Mouse (Mus musculus) heart, embryonic 13.5 days (tissue): ENCODE results near the gene Ttc27. TPM values are rescaled to one million over a fixed set of nuclear protein-coding genes. Genes with fewer than 3 reads are reported as not detected.

Experiments
- ATAC-seq: fragments of 200-750 bp; cut with Nextera tagmentation; 2 replicates; pipeline ENCODE4 v1.8.0; 2017; ENCODE audit warnings: moderate TSS enrichment; ENCODE audit not compliant: insufficient number of reproducible peaks, low FRiP score, low TSS enrichment; ENCODE audit errors: extremely low read depth
- H3K27ac ChIP-seq: fragments of 300-500 bp; sonication (generic); replicated peaks from 2 replicates; pipeline ENCODE4 v1.5.1; 2015; ENCODE audit warnings: moderate library complexity, mild to moderate bottlenecking, inconsistent platforms
- H3K27me3 ChIP-seq: fragments of 300-500 bp; sonication (generic); replicated peaks from 2 replicates; pipeline ENCODE4 v1.6.1; 2015; ENCODE audit warnings: mild to moderate bottlenecking, inconsistent platforms
- H3K36me3 ChIP-seq: fragments of 300-500 bp; sonication (generic); 2 replicates; pipeline ENCODE4 v1.6.1; 2015; ENCODE audit warnings: mild to moderate bottlenecking, inconsistent platforms
- H3K4me1 ChIP-seq: fragments of 300-500 bp; sonication (generic); 2 replicates; pipeline ENCODE4 v1.6.1; 2015; ENCODE audit warnings: inconsistent platforms
- H3K4me2 ChIP-seq: fragments of 300-500 bp; sonication (generic); 2 replicates; pipeline ENCODE4 v1.6.1; 2015; ENCODE audit warnings: inconsistent platforms, mild to moderate bottlenecking, moderate library complexity
- H3K4me3 ChIP-seq: fragments of 300-500 bp; sonication (generic); 2 replicates; pipeline ENCODE4 v1.5.1; 2015; ENCODE audit warnings: moderate library complexity, mild to moderate bottlenecking, inconsistent platforms
- H3K9ac ChIP-seq: fragments of 300-500 bp; sonication (generic); 2 replicates; pipeline ENCODE4 v1.6.1; 2015; ENCODE audit warnings: inconsistent platforms, mild to moderate bottlenecking, moderate library complexity
- H3K9me3 ChIP-seq: fragments of 300-500 bp; sonication (generic); 2 replicates; pipeline ENCODE4 v1.6.1; 2016; ENCODE audit warnings: inconsistent platforms
- WGBS: fragments of 180-500 bp; shearing (Covaris S2); methylation state at CpG from one replicate; pipeline ENCODE4 v1.1.7; 2015; ENCODE audit warnings: mixed read lengths; 5-methylcytosine and 5-hydroxymethylcytosine counted together
- polyA plus RNA-seq: library from polyadenylated mRNA; unstranded; fragments of >200 nt; fragmentation: Nextera tagmentation; extraction: Ambion mirVana; gene quantifications from 2 replicates; pipeline ENCODE4 v1.2.1, GENCODE M21; 2015

Ttc27 gene
- polyA plus RNA-seq, 1 experiment from 2014 or later: 15.2 TPM

DNA sequence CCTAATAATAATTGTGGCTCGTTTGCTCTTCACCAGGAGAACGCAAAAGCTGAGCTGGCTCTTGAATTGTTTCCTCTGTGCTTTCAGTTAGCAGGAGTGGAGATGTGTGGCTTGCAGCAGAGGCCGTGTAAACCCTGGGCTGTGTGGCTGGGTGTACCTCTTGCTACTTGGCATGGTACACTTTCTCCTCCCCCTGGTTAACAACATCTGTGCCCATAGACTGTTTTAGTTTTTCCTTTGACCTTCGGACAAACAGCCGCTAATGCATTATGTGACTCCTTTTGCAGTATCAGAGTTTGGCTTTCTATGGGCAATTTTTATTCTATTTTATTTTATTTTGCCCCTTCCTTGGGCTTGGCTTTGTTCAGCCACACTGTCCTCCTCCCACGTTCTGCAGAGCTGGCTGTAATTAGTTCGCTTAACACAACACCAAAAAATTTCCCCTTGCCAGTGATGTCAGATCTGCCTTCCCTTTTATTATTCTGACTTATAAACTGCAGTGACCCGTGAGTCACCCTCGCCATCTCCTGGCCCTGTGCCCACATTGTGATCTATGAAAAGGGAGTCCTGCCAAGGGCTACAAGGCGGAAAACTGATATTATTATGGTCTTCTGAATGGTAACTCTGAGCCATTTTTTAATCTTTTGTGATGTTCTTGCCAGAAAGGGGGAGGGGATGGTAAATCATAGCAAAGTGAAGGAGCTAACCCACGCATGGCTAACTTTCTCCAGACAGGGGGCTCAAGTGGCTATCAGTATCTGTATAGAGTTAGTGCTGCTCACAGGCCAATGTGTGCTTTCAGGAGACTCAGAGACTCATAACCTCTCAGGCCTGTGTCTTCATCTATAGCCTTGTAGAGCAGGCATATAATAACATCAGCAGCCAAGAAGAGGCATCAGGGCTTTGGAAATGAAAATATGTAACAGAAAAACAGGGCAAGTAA lies 149.3 kb downstream of the Ttc27 start:
- peaks cover 73% of the 10 kb centered on the region for H3K4me1 ChIP-seq

GRCm38 (mm10) chr17:74868185-74868907 lies 150.8 kb downstream of the Ttc27 start:
- peaks cover 2% of the 10 kb centered on the region; the same call in 1 of the 2 replicates for H3K36me3 ChIP-seq
- peak overlapping the region; percentile 97 for H3K27ac ChIP-seq
- peaks cover 87% of the 10 kb centered on the region for H3K4me1 ChIP-seq
- H3K4me2 ChIP-seq: peak overlapping the region; percentile 16
- H3K9ac ChIP-seq: no peak overlapping the region; the same call in 1 of the 2 replicates
- no peaks in the 10 kb centered on the region for H3K27me3 ChIP-seq
- no peak for ATAC-seq
- WGBS: 27% methylated on average over 12 of the region's 12 CpGs
- H3K9me3 ChIP-seq: no peaks in the 10 kb centered on the region
- H3K4me3 ChIP-seq: no peak overlapping the region

More for the DNA sequence above, 149.3 kb downstream of the Ttc27 start:
- Histone ChIP-seq H3K27me3 (no peaks in the 10 kb centered on the region), H3K9me3 (no peaks in the 10 kb centered on the region), H3K4me3 (no peak overlapping the region), H3K4me2 (peak overlapping the region; percentile 46), H3K9ac (peak overlapping the region; percentile 68), H3K36me3 (peaks cover 5% of the 10 kb centered on the region; the same call in 1 of the 2 replicates), H3K27ac (peak overlapping the region; percentile 97)
- ATAC-seq: peak; percentile 40; the same call in 1 of the 2 replicates
- 24% methylated on average over 11 of the region's 11 CpGs for WGBS

- no peaks in the 10 kb centered on the region for H3K36me3 ChIP-seq
- H3K9me3 ChIP-seq: no peaks in the 10 kb centered on the region
- peak overlapping the region; percentile 97 for H3K27ac ChIP-seq
- H3K27me3 ChIP-seq: no peaks in the 10 kb centered on the region
- ATAC-seq: no peak
- WGBS: 58% methylated on average over 8 of the region's 8 CpGs
- H3K4me1 ChIP-seq: peaks cover 82% of the 10 kb centered on the region
- no peak overlapping the region for H3K4me2 ChIP-seq
- H3K9ac ChIP-seq: peak overlapping the region; percentile 63
- no peak overlapping the region for H3K4me3 ChIP-seq
Measured at GRCm38 (mm10) chr17:74869556-74869955, 152.0 kb downstream of the Ttc27 start.

- Histone ChIP-seq H3K4me3 (no peak overlapping the region), H3K9ac (peak overlapping the region; percentile 63; the same call in 1 of the 2 replicates), H3K36me3 (no peaks in the 10 kb centered on the region), H3K27me3 (no peaks in the 10 kb centered on the region), H3K27ac (peak overlapping the region; percentile 97), H3K4me1 (peaks cover 82% of the 10 kb centered on the region), H3K9me3 (no peaks in the 10 kb centered on the region), H3K4me2 (no peak overlapping the region)
- peak; percentile 17; the same call in 1 of the 2 replicates for ATAC-seq
- WGBS: 14% methylated on average over 14 of the region's 14 CpGs
Measured at GRCm38 (mm10) chr17:74870177-74871160, 152.9 kb downstream of the Ttc27 start.

GRCm38 (mm10) chr17:74872567-74872966 lies 155.0 kb downstream of the Ttc27 start:
- H3K4me1 ChIP-seq: peaks cover 82% of the 10 kb centered on the region
- no peak overlapping the region for H3K4me3 ChIP-seq
- peak overlapping the region; percentile 1; the same call in 1 of the 2 replicates for H3K27ac ChIP-seq
- H3K9ac ChIP-seq: peak overlapping the region; percentile 25; the same call in 1 of the 2 replicates
- H3K36me3 ChIP-seq: no peaks in the 10 kb centered on the region
- no peaks in the 10 kb centered on the region for H3K27me3 ChIP-seq
- H3K4me2 ChIP-seq: no peak overlapping the region
- WGBS: 72% methylated on average over 9 of the region's 9 CpGs
- no peak for ATAC-seq
- no peaks in the 10 kb centered on the region for H3K9me3 ChIP-seq

DNA sequence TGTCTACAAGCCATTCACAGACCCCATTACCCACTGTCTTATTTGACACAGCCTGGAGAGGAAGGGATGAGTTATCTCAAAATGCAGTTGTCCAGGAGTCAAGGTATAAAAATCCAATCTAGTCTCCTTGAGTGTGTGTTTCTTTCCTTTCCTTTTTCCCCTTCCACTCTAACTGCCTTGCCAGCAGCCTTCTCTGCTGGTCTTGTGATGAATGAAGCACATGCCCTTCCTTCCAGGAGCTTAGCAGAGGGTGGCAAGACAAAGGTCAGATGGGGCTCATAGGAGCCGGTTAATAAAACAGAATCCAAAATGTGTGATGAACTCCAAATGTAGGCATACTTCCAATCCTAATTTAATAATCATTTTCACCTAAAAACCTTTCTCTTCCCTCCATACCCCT lies 156.2 kb downstream of the Ttc27 start:
- no peak overlapping the region for H3K4me3 ChIP-seq
- H3K9me3 ChIP-seq: no peaks in the 10 kb centered on the region
- H3K4me2 ChIP-seq: no peak overlapping the region
- peaks cover 72% of the 10 kb centered on the region for H3K4me1 ChIP-seq
- H3K27me3 ChIP-seq: no peaks in the 10 kb centered on the region
- no peak for ATAC-seq
- H3K9ac ChIP-seq: no peak overlapping the region
- H3K36me3 ChIP-seq: no peaks in the 10 kb centered on the region
- H3K27ac ChIP-seq: peak overlapping the region; percentile 25; the same call in 1 of the 2 replicates
- 70% methylated on average over 1 of the region's 1 CpGs for WGBS

DNA sequence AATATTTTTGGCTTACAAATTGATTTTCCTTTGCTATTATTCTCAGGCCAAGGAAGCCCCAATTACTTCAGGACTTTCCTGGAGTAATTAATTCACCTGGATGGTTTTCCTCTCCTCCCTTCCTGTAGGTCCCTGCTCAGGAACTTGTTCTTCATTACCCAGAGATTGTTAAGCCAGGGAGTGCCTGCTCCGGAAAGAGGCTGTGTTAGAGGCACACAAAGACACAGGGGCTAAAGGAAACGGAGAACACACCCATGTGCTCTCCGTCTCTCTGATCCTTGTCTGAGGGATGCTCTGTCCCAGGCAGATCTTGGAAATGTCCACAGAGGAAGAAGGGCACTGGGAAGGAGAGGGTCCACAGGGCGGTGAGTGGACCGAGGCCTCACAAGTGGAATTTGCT lies 158.2 kb downstream of the Ttc27 start:
- Histone ChIP-seq H3K27me3 (no peaks in the 10 kb centered on the region), H3K9me3 (no peaks in the 10 kb centered on the region), H3K4me3 (no peak overlapping the region), H3K4me1 (peaks cover 71% of the 10 kb centered on the region), H3K4me2 (no peak overlapping the region), H3K9ac (no peak overlapping the region), H3K27ac (peak overlapping the region; percentile 95), H3K36me3 (no peaks in the 10 kb centered on the region)
- ATAC-seq: no peak
- 81% methylated on average over 5 of the region's 5 CpGs for WGBS

DNA sequence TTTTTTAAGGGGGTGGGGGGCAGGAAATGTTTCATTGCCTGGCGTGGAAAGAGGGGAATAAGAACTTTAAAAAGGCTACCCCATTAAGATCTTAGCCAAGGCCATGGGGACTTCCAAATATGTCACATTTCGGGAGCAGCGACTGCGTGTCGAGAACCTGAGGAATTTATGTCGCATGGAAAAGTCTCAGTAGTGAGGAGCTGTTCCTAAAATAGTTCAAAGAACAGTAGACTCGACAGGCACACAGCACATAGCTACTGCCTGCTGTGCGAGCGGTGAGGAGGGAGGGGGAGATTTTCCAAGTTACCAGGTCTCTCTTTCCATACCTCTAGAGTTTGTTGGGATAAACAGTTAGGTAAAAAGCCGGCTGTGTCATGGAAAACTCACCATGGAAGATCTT lies 159.4 kb downstream of the Ttc27 start:
- no peak for ATAC-seq
- peak overlapping the region; percentile 95 for H3K27ac ChIP-seq
- WGBS: 31% methylated on average over 10 of the region's 10 CpGs

DNA sequence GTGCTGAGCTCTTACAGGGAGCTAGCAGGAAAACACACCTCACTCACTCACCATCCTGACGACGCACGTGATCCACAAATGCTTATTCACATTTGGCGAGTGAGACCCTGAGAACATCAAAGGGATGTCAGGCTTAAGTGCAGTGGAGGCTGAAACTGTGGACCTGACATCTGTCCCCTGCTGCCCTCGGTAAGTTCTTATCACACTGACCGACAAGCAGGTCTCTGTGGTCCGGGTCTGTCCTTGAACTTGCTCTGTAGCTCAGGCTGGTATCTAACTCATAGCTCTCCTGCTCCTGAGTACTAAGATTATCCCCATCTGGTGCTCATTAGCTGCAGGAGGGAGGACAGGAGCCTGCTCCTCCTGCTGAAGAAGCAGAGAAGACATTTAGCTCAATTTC lies 162.2 kb downstream of the Ttc27 start:
- H3K4me2 ChIP-seq: peak overlapping the region; percentile 10; the same call in 1 of the 2 replicates
- no peak for ATAC-seq
- WGBS: 23% methylated on average over 7 of the region's 7 CpGs
- no peaks in the 10 kb centered on the region for H3K27me3 ChIP-seq
- H3K36me3 ChIP-seq: no peaks in the 10 kb centered on the region
- peaks cover 66% of the 10 kb centered on the region for H3K4me1 ChIP-seq
- no peak overlapping the region for H3K4me3 ChIP-seq
- H3K9ac ChIP-seq: peak overlapping the region; percentile 37; the same call in 1 of the 2 replicates
- H3K9me3 ChIP-seq: no peaks in the 10 kb centered on the region
- peak overlapping the region; percentile 93 for H3K27ac ChIP-seq

More for the DNA sequence above, 159.4 kb downstream of the Ttc27 start:
- peaks cover 72% of the 10 kb centered on the region for H3K4me1 ChIP-seq
- H3K27me3 ChIP-seq: no peaks in the 10 kb centered on the region
- H3K4me3 ChIP-seq: no peak overlapping the region
- peak overlapping the region; percentile 39 for H3K4me2 ChIP-seq
- H3K36me3 ChIP-seq: no peaks in the 10 kb centered on the region
- H3K9me3 ChIP-seq: no peaks in the 10 kb centered on the region
- H3K9ac ChIP-seq: peak overlapping the region; percentile 9; the same call in 1 of the 2 replicates

GRCm38 (mm10) chr17:74887039-74887438 lies 169.5 kb downstream of the Ttc27 start:
- Histone ChIP-seq H3K9ac (no peak overlapping the region), H3K9me3 (no peaks in the 10 kb centered on the region), H3K36me3 (no peaks in the 10 kb centered on the region), H3K4me2 (no peak overlapping the region), H3K27ac (no peak overlapping the region), H3K4me3 (no peak overlapping the region), H3K27me3 (no peaks in the 10 kb centered on the region), H3K4me1 (peaks cover 6% of the 10 kb centered on the region; the same call in 1 of the 2 replicates)
- ATAC-seq: no peak
- 71% methylated on average over 7 of the region's 7 CpGs for WGBS
